Mouse (Mus musculus) embryo, embryonic 9.5 days (tissue): ENCODE data around the gene B3galnt1.
A peak's percentile ranks its signal among the peaks of the same experiment; 100 is the strongest.
"Not testable (repeated sequence)": the region's sequence is repeated elsewhere in the genome, so short reads cannot be mapped to it uniquely, and the experiment has no call there.

Experiments
- DNase-seq: peaks from one replicate; pipeline ENCODE4 v3.0.0-alpha.2; 2017; ENCODE audit errors: extremely low spot score

The B3galnt1 gene

GRCm38 (mm10) chr3:69565586-69565985, 33.2 kb downstream of the B3galnt1 start:
- DNase-seq: not testable (repeated sequence)

- no peak for DNase-seq
These were observed 35.4 kb downstream of the B3galnt1 start for GRCm38 (mm10) chr3:69563406-69563805.

GRCm38 (mm10) chr3:69561686-69562085, 37.1 kb downstream of the B3galnt1 start:
- DNase-seq: no peak

GRCm38 (mm10) chr3:69559975-69560330, 38.8 kb downstream of the B3galnt1 start:
- DNase-seq: no peak

GRCm38 (mm10) chr3:69559316-69559974, 39.3 kb downstream of the B3galnt1 start:
- DNase-seq: no peak

GRCm38 (mm10) chr3:69556092-69556778, 42.5 kb downstream of the B3galnt1 start:
- no peak for DNase-seq

- no peak for DNase-seq
These were observed 43.2 kb downstream of the B3galnt1 start for GRCm38 (mm10) chr3:69555511-69555910.

- DNase-seq: no peak
These were observed 49.2 kb downstream of the B3galnt1 start for GRCm38 (mm10) chr3:69549602-69550001.

GRCm38 (mm10) chr3:69548704-69549455, 49.9 kb downstream of the B3galnt1 start:
- DNase-seq: no peak

GRCm38 (mm10) chr3:69545017-69545416, 53.7 kb downstream of the B3galnt1 start:
- no peak for DNase-seq

GRCm38 (mm10) chr3:69543730-69544129, 55.0 kb downstream of the B3galnt1 start:
- no peak for DNase-seq

GRCm38 (mm10) chr3:69542962-69543361, 55.8 kb downstream of the B3galnt1 start:
- DNase-seq: no peak

- DNase-seq: peak; percentile 32
These were observed 62.7 kb downstream of the B3galnt1 start for GRCm38 (mm10) chr3:69535941-69536647.

GRCm38 (mm10) chr3:69535486-69535885, 63.3 kb downstream of the B3galnt1 start:
- DNase-seq: no peak

GRCm38 (mm10) chr3:69532687-69533086, 66.1 kb downstream of the B3galnt1 start:
- no peak for DNase-seq

GRCm38 (mm10) chr3:69531511-69531910, 67.2 kb downstream of the B3galnt1 start:
- no peak for DNase-seq

- DNase-seq: no peak
These were observed 69.2 kb downstream of the B3galnt1 start for GRCm38 (mm10) chr3:69529576-69529975.

- no peak for DNase-seq
These were observed 71.4 kb downstream of the B3galnt1 start for GRCm38 (mm10) chr3:69527384-69527783.

GRCm38 (mm10) chr3:69525072-69525529, 73.7 kb downstream of the B3galnt1 start:
- no peak for DNase-seq

- no peak for DNase-seq
These were observed 74.2 kb downstream of the B3galnt1 start for GRCm38 (mm10) chr3:69524356-69525071.
